Mouse (Mus musculus) neural tube, embryonic 13.5 days (tissue): ENCODE measurements around the gene Htr2a. TPM values are rescaled to one million over a fixed set of nuclear protein-coding genes. Genes with fewer than 3 reads are reported as not detected.

ENCODE experiments used
- ATAC-seq: fragments of 200-750 bp; cut with Nextera tagmentation; 2 replicates; pipeline ENCODE4 v1.8.0; 2017; ENCODE audit warnings: low read depth, mild to moderate bottlenecking, moderate TSS enrichment, moderate library complexity
- H3K27ac ChIP-seq: fragments of 300-500 bp; sonication (generic); replicated peaks from 2 replicates; pipeline ENCODE4 v1.5.1; 2015; ENCODE audit warnings: moderate library complexity, mild to moderate bottlenecking, inconsistent platforms
- H3K27me3 ChIP-seq: fragments of 300-500 bp; sonication (generic); 2 replicates; pipeline ENCODE4 v1.6.1; 2015; ENCODE audit warnings: mild to moderate bottlenecking, inconsistent platforms
- H3K36me3 ChIP-seq: fragments of 300-500 bp; sonication (generic); 2 replicates; pipeline ENCODE4 v1.6.1; 2015; ENCODE audit warnings: mild to moderate bottlenecking, inconsistent platforms
- H3K4me1 ChIP-seq: fragments of 300-500 bp; sonication (generic); replicated peaks from 2 replicates; pipeline ENCODE4 v1.6.1; 2015; ENCODE audit warnings: inconsistent platforms
- H3K4me2 ChIP-seq: fragments of 300-500 bp; sonication (generic); 2 replicates; pipeline ENCODE4 v1.6.1; 2015; ENCODE audit warnings: inconsistent platforms, mild to moderate bottlenecking, moderate library complexity
- H3K4me3 ChIP-seq: fragments of 300-500 bp; sonication (generic); 2 replicates; pipeline ENCODE4 v1.5.1; 2015; ENCODE audit warnings: mild to moderate bottlenecking, inconsistent platforms
- H3K9ac ChIP-seq: fragments of 300-500 bp; sonication (generic); 2 replicates; pipeline ENCODE4 v1.6.1; 2015; ENCODE audit warnings: moderate library complexity, mild to moderate bottlenecking, inconsistent platforms
- H3K9me3 ChIP-seq: fragments of 300-500 bp; sonication (generic); 2 replicates; pipeline ENCODE4 v1.6.1; 2016; ENCODE audit warnings: inconsistent platforms
- WGBS: fragments of 180-500 bp; shearing (Covaris S2); methylation state at CpG from one replicate; pipeline ENCODE4 v1.1.7; 2015; 5-methylcytosine and 5-hydroxymethylcytosine counted together
- polyA plus RNA-seq: library from polyadenylated mRNA; unstranded; fragments of >200 nt; fragmentation: Nextera tagmentation; extraction: Ambion mirVana; gene quantifications from 2 replicates; pipeline ENCODE4 v1.2.1, GENCODE M21; 2015

The Htr2a gene
- polyA plus RNA-seq, 1 experiment from 2014 or later, result 1.1 TPM

DNA sequence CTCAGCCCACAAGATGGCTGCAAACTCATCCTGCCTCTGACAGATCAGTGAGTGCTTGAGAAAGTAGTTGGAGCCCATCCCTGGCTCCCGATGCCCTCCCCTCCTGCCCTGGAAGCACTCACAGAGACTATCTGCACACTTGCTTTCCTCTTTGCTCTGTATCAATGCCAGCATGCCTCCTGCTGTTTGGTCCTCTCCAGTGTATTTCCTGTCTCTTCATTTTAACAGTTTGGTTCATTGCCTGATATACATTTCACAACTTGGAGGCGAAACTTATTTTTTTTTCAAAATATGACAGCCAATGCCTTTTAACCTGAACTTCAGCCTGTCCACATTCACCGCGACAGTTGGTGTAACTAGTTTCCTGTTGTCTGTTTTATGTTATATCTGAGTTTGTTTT lies 11.0 kb downstream of the Htr2a start:
- WGBS, result 77% methylated on average over 4 of the region's 4 CpGs
- H3K9ac ChIP-seq, result no peak overlapping the region
- no peaks in the 10 kb centered on the region for H3K9me3 ChIP-seq
- ATAC-seq, result no peak
- H3K27me3 ChIP-seq, result no peaks in the 10 kb centered on the region
- H3K4me2 ChIP-seq, result no peak overlapping the region
- no peaks in the 10 kb centered on the region for H3K36me3 ChIP-seq
- no peak overlapping the region for H3K4me3 ChIP-seq
- H3K4me1 ChIP-seq, result no peaks in the 10 kb centered on the region
- no peak overlapping the region for H3K27ac ChIP-seq

DNA sequence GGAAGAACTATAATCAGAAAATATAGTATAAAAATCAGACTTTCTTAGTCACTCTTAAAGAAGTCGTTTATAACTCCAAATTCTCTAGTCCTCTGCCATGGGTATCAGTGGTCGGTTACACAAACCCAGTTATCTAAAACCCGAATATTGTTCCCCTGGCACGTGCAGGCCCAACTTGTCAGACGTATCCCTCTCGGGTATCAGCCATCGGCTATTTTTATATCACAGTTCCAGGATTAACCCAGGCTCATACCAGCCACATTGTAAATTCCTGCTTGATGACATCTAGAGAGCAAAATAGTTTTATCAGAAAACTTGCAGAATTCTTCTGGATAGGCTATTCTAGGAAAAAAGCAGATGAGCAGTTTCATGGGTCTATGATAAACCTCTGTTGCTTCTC lies 16.6 kb downstream of the Htr2a start:
- Histone ChIP-seq H3K4me2 (no peak overlapping the region), H3K27ac (no peak overlapping the region), H3K4me3 (no peak overlapping the region), H3K9me3 (no peaks in the 10 kb centered on the region), H3K36me3 (no peaks in the 10 kb centered on the region), H3K9ac (no peak overlapping the region), H3K4me1 (no peaks in the 10 kb centered on the region), H3K27me3 (no peaks in the 10 kb centered on the region)
- ATAC-seq, result no peak
- 88% methylated on average over 7 of the region's 7 CpGs for WGBS

DNA sequence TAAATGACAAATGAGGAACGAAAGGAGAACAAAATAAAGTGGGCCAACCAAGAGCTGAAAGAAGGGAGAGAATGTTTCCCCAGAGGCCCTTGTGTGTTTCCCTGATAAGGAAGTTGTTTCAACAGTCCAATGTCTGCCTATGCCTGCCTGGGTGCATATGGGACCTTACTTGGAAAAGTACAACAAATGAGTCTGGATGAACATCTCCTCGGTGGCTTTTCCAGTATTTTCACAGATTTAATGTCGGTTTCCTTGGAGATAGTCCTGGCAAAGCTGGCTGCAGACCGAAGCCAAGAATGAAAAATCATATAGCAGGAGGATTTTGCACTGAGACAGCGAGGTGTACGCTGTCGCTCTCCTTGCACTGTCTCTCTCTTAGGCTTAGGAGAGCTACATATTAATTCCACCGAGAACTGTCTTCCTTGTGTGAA lies 18.8 kb downstream of the Htr2a start:
- Histone ChIP-seq H3K4me2 (no peak overlapping the region), H3K4me1 (no peaks in the 10 kb centered on the region), H3K9ac (no peak overlapping the region), H3K27ac (no peak overlapping the region), H3K4me3 (no peak overlapping the region), H3K36me3 (no peaks in the 10 kb centered on the region), H3K9me3 (no peaks in the 10 kb centered on the region), H3K27me3 (no peaks in the 10 kb centered on the region)
- no peak for ATAC-seq
- 80% methylated on average over 8 of the region's 8 CpGs for WGBS

GRCm38 (mm10) chr14:74672137-74673019 lies 31.7 kb downstream of the Htr2a start:
- Histone ChIP-seq H3K27me3 (no peaks in the 10 kb centered on the region), H3K36me3 (no peaks in the 10 kb centered on the region), H3K9me3 (no peaks in the 10 kb centered on the region), H3K4me3 (no peak overlapping the region), H3K4me1 (no peaks in the 10 kb centered on the region), H3K27ac (no peak overlapping the region), H3K4me2 (no peak overlapping the region), H3K9ac (no peak overlapping the region)
- ATAC-seq, result no peak
- 76% methylated on average over 10 of the region's 10 CpGs for WGBS

- H3K9ac ChIP-seq, result no peak overlapping the region
- 73% methylated on average over 3 of the region's 3 CpGs for WGBS
- no peaks in the 10 kb centered on the region for H3K4me1 ChIP-seq
- H3K4me2 ChIP-seq, result no peak overlapping the region
- no peaks in the 10 kb centered on the region for H3K27me3 ChIP-seq
- no peaks in the 10 kb centered on the region for H3K36me3 ChIP-seq
- no peaks in the 10 kb centered on the region for H3K9me3 ChIP-seq
- ATAC-seq, result no peak
- H3K27ac ChIP-seq, result no peak overlapping the region
- no peak overlapping the region for H3K4me3 ChIP-seq
Observed at GRCm38 (mm10) chr14:74673020-74673350, 32.3 kb downstream of the Htr2a start.

GRCm38 (mm10) chr14:74673584-74673983 lies 32.9 kb downstream of the Htr2a start:
- 57% methylated on average over 3 of the region's 3 CpGs for WGBS
- no peak for ATAC-seq
- no peak overlapping the region for H3K4me3 ChIP-seq
- H3K4me1 ChIP-seq, result no peaks in the 10 kb centered on the region
- H3K9me3 ChIP-seq, result no peaks in the 10 kb centered on the region
- H3K9ac ChIP-seq, result no peak overlapping the region
- H3K27ac ChIP-seq, result no peak overlapping the region
- no peak overlapping the region for H3K4me2 ChIP-seq
- no peaks in the 10 kb centered on the region for H3K36me3 ChIP-seq
- no peaks in the 10 kb centered on the region for H3K27me3 ChIP-seq

GRCm38 (mm10) chr14:74679841-74680240 lies 39.2 kb downstream of the Htr2a start:
- ATAC-seq, result no peak
- 88% methylated on average over 5 of the region's 5 CpGs for WGBS
- no peak overlapping the region for H3K4me3 ChIP-seq

GRCm38 (mm10) chr14:74684298-74684978 lies 43.8 kb downstream of the Htr2a start:
- Histone ChIP-seq H3K4me3 (no peak overlapping the region), H3K9ac (no peak overlapping the region), H3K36me3 (no peaks in the 10 kb centered on the region), H3K27ac (no peak overlapping the region), H3K4me1 (no peaks in the 10 kb centered on the region), H3K27me3 (no peaks in the 10 kb centered on the region), H3K4me2 (no peak overlapping the region), H3K9me3 (no peaks in the 10 kb centered on the region)
- no peak for ATAC-seq
- 81% methylated on average over 5 of the region's 5 CpGs for WGBS

More at GRCm38 (mm10) chr14:74679841-74680240, 39.2 kb downstream of the Htr2a start:
- Histone ChIP-seq H3K4me1 (no peaks in the 10 kb centered on the region), H3K27ac (no peak overlapping the region), H3K9me3 (no peaks in the 10 kb centered on the region), H3K4me2 (no peak overlapping the region), H3K27me3 (no peaks in the 10 kb centered on the region), H3K9ac (no peak overlapping the region), H3K36me3 (no peaks in the 10 kb centered on the region)

GRCm38 (mm10) chr14:74691963-74692362 lies 51.3 kb downstream of the Htr2a start:
- Histone ChIP-seq H3K4me3 (no peak overlapping the region), H3K27me3 (no peaks in the 10 kb centered on the region), H3K4me1 (peaks cover 4% of the 10 kb centered on the region; the same call in 1 of the 2 replicates), H3K9ac (no peak overlapping the region), H3K4me2 (no peak overlapping the region), H3K36me3 (no peaks in the 10 kb centered on the region), H3K27ac (no peak overlapping the region), H3K9me3 (no peaks in the 10 kb centered on the region)
- no peak for ATAC-seq
- 70% methylated on average over 2 of the region's 2 CpGs for WGBS

GRCm38 (mm10) chr14:74696766-74697165 lies 56.1 kb downstream of the Htr2a start:
- no peak overlapping the region for H3K27ac ChIP-seq
- ATAC-seq, result peak; percentile 27; the same call in 1 of the 2 replicates

GRCm38 (mm10) chr14:74697432-74697831 lies 56.8 kb downstream of the Htr2a start:
- no peaks in the 10 kb centered on the region for H3K9me3 ChIP-seq
- no peak overlapping the region for H3K9ac ChIP-seq
- H3K4me3 ChIP-seq, result no peak overlapping the region
- no peaks in the 10 kb centered on the region for H3K36me3 ChIP-seq
- peaks cover 7% of the 10 kb centered on the region; the same call in 1 of the 2 replicates for H3K4me1 ChIP-seq
- H3K27me3 ChIP-seq, result no peaks in the 10 kb centered on the region
- H3K27ac ChIP-seq, result no peak overlapping the region
- no peak overlapping the region for H3K4me2 ChIP-seq
- ATAC-seq, result no peak

More at GRCm38 (mm10) chr14:74696766-74697165, 56.1 kb downstream of the Htr2a start:
- WGBS, result 48% methylated on average over 4 of the region's 4 CpGs
- no peaks in the 10 kb centered on the region for H3K36me3 ChIP-seq
- no peak overlapping the region for H3K4me3 ChIP-seq
- no peaks in the 10 kb centered on the region for H3K27me3 ChIP-seq
- H3K9ac ChIP-seq, result no peak overlapping the region
- H3K4me2 ChIP-seq, result no peak overlapping the region
- H3K4me1 ChIP-seq, result peaks cover 7% of the 10 kb centered on the region; the same call in 1 of the 2 replicates
- no peaks in the 10 kb centered on the region for H3K9me3 ChIP-seq

GRCm38 (mm10) chr14:74699241-74699640 lies 58.6 kb downstream of the Htr2a start:
- peaks cover 12% of the 10 kb centered on the region for H3K4me1 ChIP-seq
- no peaks in the 10 kb centered on the region for H3K36me3 ChIP-seq
- no peak overlapping the region for H3K9ac ChIP-seq
- no peak overlapping the region for H3K4me2 ChIP-seq
- H3K27ac ChIP-seq, result no peak overlapping the region
- 86% methylated on average over 3 of the region's 3 CpGs for WGBS
- ATAC-seq, result no peak
- H3K27me3 ChIP-seq, result no peaks in the 10 kb centered on the region
- no peaks in the 10 kb centered on the region for H3K9me3 ChIP-seq
- no peak overlapping the region for H3K4me3 ChIP-seq
